Mouse (Mus musculus): Measurements from ENCODE around the gene Slc26a1. TPM values are rescaled to one million over a fixed set of nuclear protein-coding genes. Genes with fewer than 3 reads are reported as not detected.
A peak's percentile ranks its signal among the peaks of the same experiment; 100 is the strongest.

Slc26a1 gene
- under 1 TPM in 1 of 2 experiments, not detected in 1; 0.17 TPM for total RNA-seq (2021)

- intact Hi-C loops (cut with DNase I), result no loop called here
- DNase-seq, result no peak
These were observed at the start of gene Slc26a1 for GRCm38 (mm10) chr5:108675251-108675816. Gene Slc26a1 (minus strand): TSS chr5:108675569.

DNA sequence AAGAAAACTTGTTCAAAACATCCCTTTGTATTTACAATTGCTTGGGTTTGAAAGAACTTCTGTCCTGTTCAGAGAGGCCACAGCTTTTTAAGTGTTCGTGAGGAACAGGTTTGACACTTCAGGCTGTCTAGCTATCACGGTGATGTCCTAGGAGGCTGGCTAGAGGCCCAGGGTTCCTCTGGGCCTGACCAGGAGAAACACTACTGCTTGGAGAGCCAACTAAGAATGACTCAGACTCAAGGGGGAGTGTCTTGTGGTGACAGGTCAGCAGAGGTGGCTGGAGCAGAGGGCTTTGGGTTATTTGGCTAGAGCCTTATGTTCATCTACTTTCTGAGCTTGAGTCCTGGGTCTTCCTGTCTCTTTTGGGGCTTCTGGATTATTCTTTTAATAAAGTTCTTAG lies 48.6 kb upstream of the Slc26a1 start:
- intact Hi-C loops (cut with DNase I), result no loop called here
- DNase-seq, result no peak

GRCm38 (mm10) chr5:108719761-108720160 lies 44.4 kb upstream of the Slc26a1 start:
- intact Hi-C loops (cut with DNase I), result no loop called here
- no peak for DNase-seq

DNA sequence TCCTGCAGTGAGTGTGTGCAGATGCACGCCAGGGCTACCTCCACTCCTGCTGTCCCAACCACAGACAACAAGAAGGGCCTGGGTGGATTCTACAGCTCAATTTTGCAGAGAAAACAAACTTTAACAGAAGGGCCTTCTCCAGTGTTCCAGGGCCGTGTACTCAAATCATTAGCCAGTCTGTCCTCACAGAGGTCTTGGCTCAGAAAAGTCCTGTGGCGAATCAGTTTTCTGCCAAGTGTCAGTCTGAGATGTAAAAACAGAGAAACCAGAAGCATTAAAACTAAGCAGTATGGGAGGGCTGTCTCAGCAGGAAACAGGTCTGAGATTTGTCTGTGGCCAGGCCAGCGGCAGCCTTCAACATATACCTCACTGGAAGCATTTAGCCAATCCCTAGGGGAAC lies 42.7 kb upstream of the Slc26a1 start:
- DNase-seq, result no peak
- intact Hi-C loops (cut with DNase I), result no loop called here

DNA sequence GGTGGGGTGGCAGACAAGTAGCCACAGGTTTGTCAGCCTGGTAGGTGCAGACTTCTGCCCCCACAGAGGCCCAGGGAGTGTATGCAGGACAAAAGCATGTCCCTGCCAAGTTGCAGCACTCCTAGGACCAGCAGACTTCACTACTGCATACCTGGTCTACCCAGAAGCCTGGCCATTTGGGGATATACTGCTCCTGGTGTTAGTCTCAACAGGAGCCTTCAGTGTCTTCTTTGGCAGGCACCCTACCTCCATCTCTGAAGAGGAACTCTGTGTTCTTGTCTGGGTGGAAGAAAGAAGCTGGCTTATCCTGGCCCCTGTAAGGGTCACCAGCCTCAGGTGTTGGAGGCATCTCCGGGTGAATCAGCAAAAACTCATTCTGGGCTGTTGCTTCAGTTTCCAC lies 40.6 kb upstream of the Slc26a1 start:
- DNase-seq, result no peak
- intact Hi-C loops (cut with DNase I), result no loop called here

GRCm38 (mm10) chr5:108714149-108714548 lies 38.8 kb upstream of the Slc26a1 start:
- peak; percentile 22 to 42 for DNase-seq
- intact Hi-C loops (cut with DNase I), result no loop called here

- intact Hi-C loops (cut with DNase I), result no loop called here
These were observed 38.3 kb upstream of the Slc26a1 start for GRCm38 (mm10) chr5:108713691-108714090.

DNA sequence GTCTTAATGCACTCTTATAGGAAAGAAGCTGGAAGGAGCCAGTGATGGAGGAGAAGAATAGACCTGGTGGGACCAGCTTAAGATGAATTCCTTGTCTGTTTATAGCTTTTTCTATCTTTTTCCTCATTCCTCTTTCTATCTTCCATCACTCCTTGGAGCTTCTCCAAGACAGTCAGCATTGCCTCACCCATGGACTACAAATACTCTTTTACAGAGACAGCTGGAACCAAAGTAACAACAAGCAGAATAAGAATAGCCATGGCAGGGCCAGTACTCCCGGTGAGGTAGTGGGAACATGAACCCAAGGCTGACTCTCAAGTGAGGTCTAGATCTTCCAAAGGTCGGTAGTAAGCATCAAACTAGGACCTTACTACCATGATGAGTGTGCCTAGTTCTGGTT lies 37.7 kb upstream of the Slc26a1 start:
- no peak for DNase-seq
- intact Hi-C loops (cut with DNase I), result no loop called here

More at GRCm38 (mm10) chr5:108713691-108714090, 38.3 kb upstream of the Slc26a1 start:
- DNase-seq, result no peak

- no peak for DNase-seq
- intact Hi-C loops (cut with DNase I), result no loop called here
These were observed 36.6 kb upstream of the Slc26a1 start for GRCm38 (mm10) chr5:108711968-108712367.

DNA sequence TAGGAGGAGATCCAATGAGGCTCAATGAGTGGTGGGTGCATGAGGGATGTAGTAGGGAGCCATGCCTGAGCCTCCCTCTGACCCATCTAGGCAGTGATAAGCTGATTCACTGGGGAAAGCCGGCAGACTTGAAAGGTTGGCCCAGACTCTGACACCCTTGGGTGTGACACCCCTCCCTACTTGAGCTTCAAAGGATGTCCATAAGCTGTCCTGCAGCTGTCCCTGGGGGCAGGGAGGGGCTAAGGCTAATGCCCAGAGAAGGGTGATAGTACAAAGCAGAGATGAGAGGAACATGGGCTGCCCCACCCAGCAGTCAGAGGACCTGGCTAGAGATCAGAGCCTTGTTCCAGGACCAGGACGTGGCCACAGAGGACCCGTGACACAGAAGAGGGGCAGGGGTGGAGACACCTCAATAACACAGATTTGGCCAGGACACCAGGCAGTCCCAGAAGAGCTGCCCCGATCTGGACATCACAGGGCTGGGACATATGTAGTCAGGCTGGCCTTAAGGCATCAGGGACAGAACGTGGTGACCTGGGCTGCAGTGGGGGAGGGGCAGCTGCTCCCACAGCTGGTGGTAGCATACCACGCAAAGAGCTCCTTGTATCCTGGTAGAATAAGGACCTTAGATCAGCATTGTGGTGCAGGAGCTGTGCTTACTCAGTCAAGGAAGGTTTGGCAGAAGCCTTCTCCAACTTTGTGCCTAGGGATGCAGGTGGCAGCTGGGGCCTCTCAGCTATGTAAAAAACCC lies 33.8 kb upstream of the Slc26a1 start:
- intact Hi-C loops (cut with DNase I), result no loop called here
- no peak for DNase-seq

DNA sequence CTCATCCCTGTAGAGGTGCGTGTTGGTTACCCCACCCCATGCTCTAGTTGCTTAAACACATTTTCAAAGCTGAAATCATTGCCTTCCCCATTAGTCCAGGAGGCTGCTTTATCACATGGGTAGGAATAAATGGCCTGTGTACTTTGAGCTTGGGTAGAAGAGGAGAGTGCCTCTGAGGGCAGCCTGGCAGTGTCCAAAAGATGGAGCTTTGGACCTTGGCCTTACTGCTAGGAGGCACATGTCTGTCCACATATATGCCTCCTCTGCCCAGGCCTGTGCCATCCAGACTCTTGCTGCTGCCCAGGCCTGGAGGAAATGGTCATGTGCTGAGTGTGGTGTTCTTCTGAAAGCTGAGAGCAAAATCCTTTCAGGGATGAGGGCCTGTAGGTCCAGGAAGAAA lies 33.0 kb upstream of the Slc26a1 start:
- no peak for DNase-seq
- intact Hi-C loops (cut with DNase I), result no loop called here

DNA sequence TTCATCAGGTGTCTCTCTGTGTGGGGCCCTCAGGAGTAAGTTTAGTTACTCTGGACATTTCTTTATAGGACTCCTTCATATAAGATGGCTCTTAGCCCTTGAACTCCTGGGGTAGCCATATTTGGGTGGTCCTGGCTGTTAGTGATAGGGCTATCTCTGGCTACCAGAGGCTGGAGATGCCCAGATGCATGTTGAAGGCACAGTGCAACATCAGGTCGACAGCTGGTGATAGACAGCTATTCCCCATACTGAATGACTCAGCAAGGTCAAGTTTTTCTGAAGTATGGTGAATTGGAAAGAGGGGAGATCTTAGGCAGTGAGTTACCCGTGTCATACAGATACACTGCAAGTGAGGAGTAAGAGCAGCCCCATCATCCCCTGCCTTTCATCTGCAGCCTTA lies 32.4 kb upstream of the Slc26a1 start:
- intact Hi-C loops (cut with DNase I), result no loop called here
- no peak for DNase-seq

GRCm38 (mm10) chr5:108703754-108704626 lies 28.6 kb upstream of the Slc26a1 start:
- intact Hi-C loops (cut with DNase I), result no loop called here
- no peak for DNase-seq

DNA sequence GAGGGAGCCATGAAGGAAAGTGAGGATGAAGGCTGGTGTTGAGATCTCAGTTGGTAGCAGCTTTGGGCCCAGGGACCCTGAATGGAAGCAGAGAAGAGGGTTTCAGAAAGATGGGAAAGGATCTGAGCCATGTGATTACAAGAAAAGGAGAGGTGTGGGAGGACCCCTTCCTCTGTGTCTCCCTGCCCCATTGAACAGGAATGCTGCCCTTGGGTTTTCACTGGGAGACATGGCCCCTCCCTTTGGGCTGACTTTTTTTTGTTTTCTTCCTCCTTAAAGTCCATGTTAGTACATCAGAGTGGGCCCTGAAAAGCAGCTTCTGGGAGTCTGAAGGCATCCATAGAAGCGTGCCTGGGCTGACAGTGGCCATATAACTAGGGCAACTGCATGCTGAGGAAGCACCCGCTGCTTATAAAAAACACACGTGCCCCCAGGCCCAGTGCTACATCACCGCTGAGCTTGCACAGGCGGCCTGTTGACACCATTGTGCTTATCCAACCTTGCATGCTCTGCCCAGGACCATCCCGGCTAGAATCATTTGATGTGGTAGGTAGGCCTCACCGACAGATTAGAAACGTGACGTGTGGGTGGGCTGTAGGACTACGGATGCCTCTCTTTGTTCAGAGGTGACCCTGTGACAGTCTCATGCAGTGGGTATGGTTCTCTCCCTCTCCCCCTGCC lies 26.1 kb upstream of the Slc26a1 start:
- intact Hi-C loops (cut with DNase I), result no loop called here
- DNase-seq, result no peak

- intact Hi-C loops (cut with DNase I), result no loop called here
- DNase-seq, result no peak
These were observed 25.0 kb upstream of the Slc26a1 start for GRCm38 (mm10) chr5:108700346-108700745.

DNA sequence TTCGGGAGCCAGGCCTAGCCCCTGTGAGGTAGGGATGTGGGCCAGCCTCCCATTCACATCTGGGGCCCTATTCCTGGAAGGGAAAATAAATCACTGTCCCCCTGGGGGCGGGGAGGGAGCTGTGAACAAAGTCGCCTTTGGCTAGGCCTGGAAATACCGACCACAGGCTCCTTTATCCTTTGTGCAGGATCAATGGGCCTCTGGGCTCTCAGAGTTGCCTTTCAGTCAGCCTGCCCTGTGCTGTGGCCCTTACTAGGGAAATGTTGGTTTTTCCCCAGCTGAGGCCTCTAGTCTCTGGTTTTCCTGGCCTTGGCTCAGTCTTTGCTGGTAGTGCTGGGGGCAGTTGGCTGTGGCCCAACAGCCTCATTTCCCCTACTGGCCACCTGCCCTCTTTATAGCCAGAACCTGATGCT lies 22.0 kb upstream of the Slc26a1 start:
- intact Hi-C loops (cut with DNase I), result no loop called here
- no peak for DNase-seq

DNA sequence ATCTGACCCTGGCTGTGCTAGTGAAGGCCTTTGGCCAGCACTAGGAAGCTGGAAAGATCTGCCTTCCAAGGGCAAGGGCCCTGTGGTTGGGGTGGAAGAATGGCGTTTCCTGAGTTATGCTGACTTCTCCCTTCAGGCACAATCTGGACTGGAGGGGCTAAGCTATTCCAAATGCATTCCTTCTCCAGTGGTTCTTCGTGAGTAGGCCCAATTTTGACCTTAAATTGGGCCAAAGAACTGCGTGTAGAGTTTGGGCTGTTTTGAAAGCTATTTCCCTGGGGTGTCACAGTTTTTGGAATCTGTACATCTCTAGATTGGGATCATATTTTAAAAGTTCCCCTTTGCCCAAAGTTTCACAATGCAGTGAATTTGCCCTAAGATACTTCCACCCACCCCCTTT lies 21.2 kb upstream of the Slc26a1 start:
- no peak for DNase-seq
- intact Hi-C loops (cut with DNase I), result no loop called here

- intact Hi-C loops (cut with DNase I), result no loop called here
- no peak for DNase-seq
These were observed 20.5 kb upstream of the Slc26a1 start for GRCm38 (mm10) chr5:108695861-108696260.

DNA sequence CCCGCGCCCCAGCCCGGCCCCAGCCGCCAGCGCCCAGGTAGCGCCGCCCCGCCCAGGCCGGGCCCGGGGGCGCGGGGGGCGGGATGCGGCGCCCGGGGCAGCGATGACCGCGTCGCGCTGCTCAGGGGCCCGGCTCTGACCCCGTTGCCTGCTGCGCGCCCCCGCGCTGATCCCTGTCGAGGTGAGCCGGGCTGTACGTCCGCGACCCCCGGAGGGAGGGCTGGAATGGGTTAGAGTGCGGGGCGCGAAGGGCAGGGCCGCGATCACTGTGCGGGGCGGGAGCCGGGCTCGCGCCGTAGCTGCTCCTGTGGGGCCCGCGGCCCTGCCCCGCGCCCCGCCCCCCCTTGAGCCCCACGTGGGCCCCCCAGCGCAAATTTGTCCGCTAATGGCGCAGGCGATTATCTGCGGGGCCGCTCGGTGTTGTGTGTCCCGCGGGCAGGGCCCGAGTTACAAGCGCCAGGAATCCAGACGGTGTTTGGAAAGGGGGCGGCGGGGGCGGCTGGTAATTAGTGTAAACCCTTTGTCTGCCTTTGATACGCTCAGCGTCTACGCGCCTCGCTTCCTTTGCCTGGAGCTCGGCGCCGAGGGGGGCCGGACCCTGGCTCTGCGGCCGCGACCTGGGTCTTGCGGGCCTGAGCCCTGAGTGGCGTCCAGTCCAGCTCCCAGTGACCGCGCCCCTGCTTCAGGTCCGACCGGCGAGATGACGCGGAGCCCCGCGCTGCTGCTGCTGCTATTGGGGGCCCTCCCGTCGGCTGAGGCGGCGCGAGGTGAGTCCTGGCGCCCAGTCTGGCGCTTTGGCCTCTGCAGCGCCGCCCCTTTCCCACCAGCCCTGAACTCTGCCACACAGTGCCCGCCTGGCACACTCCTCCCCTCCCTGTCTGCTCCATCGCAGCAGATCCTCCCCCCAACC lies 19.2 kb upstream of the Slc26a1 start:
- DNase-seq, result peak; percentile 37 to 46
- intact Hi-C loops (cut with DNase I), result loop anchor here (5.0 kb wide), 1 partner anchor 33 kb away; no protein-coding TSS in a partner anchor

GRCm38 (mm10) chr5:108693872-108694288 lies 18.5 kb upstream of the Slc26a1 start:
- peak; percentile 91 for DNase-seq
- intact Hi-C loops (cut with DNase I), result loop anchor here (5.0 kb wide), 1 partner anchor 33 kb away; no protein-coding TSS in a partner anchor
